Mouse (Mus musculus) MEL (cell line): ENCODE measurements around the gene Spcs2.

ENCODE experiments used
- BHLHE40 ChIP-seq: IDR thresholded peaks from 2 replicates; pipeline ENCODE4 v1.6.1; 2012; ENCODE audit warnings: low read depth, mild to moderate bottlenecking, inconsistent platforms, low read length, improper control_type of control experiment, borderline replicate concordance
- CHD2 ChIP-seq: IDR thresholded peaks from 2 replicates; pipeline ENCODE4 v1.6.1; 2011; ENCODE audit warnings: low read length, improper control_type of control experiment
- CTCF ChIP-seq, 3 experiments: IDR thresholded peaks in 2 of 3; conservative IDR thresholded peaks in 1 of 3; 2 replicates each; pipeline ENCODE4 v1.5.1; 2011 to 2012; ENCODE audit warnings: low read length in 3 of 3, low read depth in 2 of 3, mild to moderate bottlenecking in 2 of 3, improper control_type of control experiment in 1 of 3, inconsistent platforms in 1 of 3, mixed read lengths in 1 of 3, moderate library complexity in 1 of 3; ENCODE audit not compliant: control insufficient read depth in 1 of 3, insufficient read depth in 1 of 3, poor library complexity in 1 of 3, severe bottlenecking in 1 of 3
- GABPA ChIP-seq: IDR thresholded peaks from 2 replicates; pipeline ENCODE4 v1.6.1; 2012; ENCODE audit warnings: low read depth, mild to moderate bottlenecking, inconsistent platforms, low read length, improper control_type of control experiment, moderate library complexity
- JUND ChIP-seq: IDR thresholded peaks from 2 replicates; pipeline ENCODE4 v1.6.1; 2011; ENCODE audit warnings: low read depth, mild to moderate bottlenecking, improper control_type of control experiment, low read length
- KAT2A ChIP-seq: conservative IDR thresholded peaks from 2 replicates; pipeline ENCODE4 v1.6.1; 2012; ENCODE audit warnings: low read depth, low read length, improper control_type of control experiment, inconsistent platforms
- MAFK ChIP-seq: IDR thresholded peaks from 2 replicates; pipeline ENCODE4 v1.6.1; 2011; ENCODE audit warnings: low read depth, mild to moderate bottlenecking, low read length, improper control_type of control experiment, borderline replicate concordance
- POLR2A ChIP-seq, 2 experiments: IDR thresholded peaks; 2 replicates each; pipeline ENCODE4 v1.6.1; 2011 to 2012; ENCODE audit warnings: low read length in 2 of 2, mild to moderate bottlenecking in 2 of 2, control low read depth in 1 of 2, improper control_type of control experiment in 1 of 2, low read depth in 1 of 2, moderate library complexity in 1 of 2; ENCODE audit not compliant: control insufficient read depth in 1 of 2, insufficient read depth in 1 of 2, poor library complexity in 1 of 2
- POLR2AphosphoS5 ChIP-seq: IDR thresholded peaks from 2 replicates; pipeline ENCODE4 v1.6.1; 2012; ENCODE audit warnings: low read depth, borderline replicate concordance, mild to moderate bottlenecking, inconsistent platforms, low read length, moderate library complexity, mixed read lengths
- SIN3A ChIP-seq: IDR thresholded peaks from 2 replicates; pipeline ENCODE4 v1.6.1; 2012; ENCODE audit warnings: low read length, improper control_type of control experiment, inconsistent platforms
- TAL1 ChIP-seq: IDR thresholded peaks from 2 replicates; pipeline ENCODE4 v1.6.1; 2012; ENCODE audit warnings: mild to moderate bottlenecking, inconsistent platforms, low read length, moderate library complexity, mixed read lengths
- TBP ChIP-seq: IDR thresholded peaks from 2 replicates; pipeline ENCODE4 v1.8.0; 2011; ENCODE audit warnings: low read depth, low read length, improper control_type of control experiment
- TCF12 ChIP-seq: IDR thresholded peaks from 2 replicates; pipeline ENCODE4 v1.6.1; 2014; ENCODE audit warnings: low read depth, mild to moderate bottlenecking, inconsistent platforms, low read length, improper control_type of control experiment, moderate library complexity
- USF1 ChIP-seq: IDR thresholded peaks from 2 replicates; pipeline ENCODE4 v1.6.1; 2014; ENCODE audit warnings: low read depth, mild to moderate bottlenecking, inconsistent platforms, low read length, improper control_type of control experiment, moderate library complexity

DNA sequence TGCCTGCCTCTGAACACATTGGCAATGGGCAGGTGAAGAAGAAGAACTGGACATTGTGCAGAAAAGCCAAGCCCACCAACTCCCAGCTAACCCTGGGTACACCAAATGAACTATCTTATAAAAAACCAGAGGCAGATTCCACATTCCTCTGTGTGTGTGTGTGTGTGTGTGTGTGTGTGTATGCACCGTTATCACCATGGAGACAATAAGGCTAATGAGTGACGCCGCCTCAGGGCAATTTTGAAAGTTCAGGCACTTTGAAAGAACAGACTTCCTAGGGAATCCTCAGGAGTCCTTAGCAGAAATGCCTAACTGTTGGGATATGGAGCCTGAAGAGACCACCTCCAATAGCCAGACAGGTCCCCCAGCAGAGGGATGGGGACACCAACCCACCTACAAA is 66.0 kb downstream of the Spcs2 start:
- no peak for TF ChIP-seq CTCF (IDR thresholded peaks at IDR 0.05 in 2 of 3, conservative IDR thresholded peaks at IDR 0.05 in 1 of 3; ENCODE audit: control insufficient read depth in 1 of 3, insufficient read depth in 1 of 3, low read depth in 2 of 3, low read length in 3 of 3, poor library complexity in 1 of 3, severe bottlenecking in 1 of 3)
- no peak for TF ChIP-seq USF1
- TF ChIP-seq GABPA, result no peak
- no peak for TF ChIP-seq MAFK
- no peak for TF ChIP-seq POLR2A (IDR thresholded peaks at IDR 0.05; ENCODE audit: control insufficient read depth in 1 of 2, insufficient read depth in 1 of 2, low read depth in 1 of 2, low read length in 2 of 2, poor library complexity in 1 of 2)
- no peak for TF ChIP-seq KAT2A
- TF ChIP-seq TCF12, result no peak
- TF ChIP-seq CHD2, result no peak
- TF ChIP-seq TAL1, result no peak
- TF ChIP-seq BHLHE40, result no peak
- TF ChIP-seq SIN3A, result no peak
- no peak for TF ChIP-seq TBP
- TF ChIP-seq JUND, result no peak
- no peak for TF ChIP-seq POLR2AphosphoS5
